Mouse (Mus musculus) adrenal gland, adult 8-10 months (tissue): ENCODE data around the gene Cdx2. TPM values are rescaled to one million over a fixed set of nuclear protein-coding genes. Genes with fewer than 3 reads are reported as not detected.

Source experiments
- DNase-seq: peaks from one replicate; pipeline ENCODE4 v3.0.0; 2022
- total RNA-seq, 4 experiments: library from RNA; stranded (reverse); gene quantifications; 2 replicates each; pipeline ENCODE4 v1.2.4; 2022

Cdx2 gene
- total RNA-seq, 4 experiments from 2014 or later, result not detected

DNA sequence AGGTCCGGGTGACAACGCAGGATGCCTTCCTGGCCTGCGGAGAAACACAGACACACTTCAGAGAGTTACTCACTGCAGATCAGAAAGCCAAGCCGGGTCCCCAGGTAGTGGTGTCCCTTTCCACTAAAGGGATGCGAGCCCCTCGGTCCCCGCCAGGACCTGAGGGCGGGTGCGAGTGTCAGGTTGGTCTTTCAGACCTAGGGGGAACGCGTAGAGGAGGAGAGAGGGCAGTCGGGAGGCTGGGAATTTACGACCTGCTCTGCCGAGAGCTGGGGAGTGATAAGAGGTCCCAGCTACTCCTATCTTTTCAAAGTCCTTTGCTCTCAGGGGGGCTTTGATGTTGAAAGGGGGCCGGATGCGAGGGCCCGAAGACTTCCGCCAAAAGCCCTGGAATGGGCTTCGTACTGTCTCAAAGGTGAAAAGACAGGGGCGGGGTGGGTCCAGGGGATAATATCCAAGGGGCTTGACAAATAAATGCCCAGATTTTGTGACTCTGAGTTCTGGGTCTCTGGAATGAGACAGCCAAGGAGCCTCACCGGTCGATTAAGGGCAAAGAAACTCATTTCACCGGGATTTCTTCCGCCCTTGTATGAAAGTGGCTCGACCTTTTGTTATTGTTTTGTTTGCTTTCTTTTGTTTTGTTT, 8.5 kb upstream of the Cdx2 start:
- no peak for DNase-seq

DNA sequence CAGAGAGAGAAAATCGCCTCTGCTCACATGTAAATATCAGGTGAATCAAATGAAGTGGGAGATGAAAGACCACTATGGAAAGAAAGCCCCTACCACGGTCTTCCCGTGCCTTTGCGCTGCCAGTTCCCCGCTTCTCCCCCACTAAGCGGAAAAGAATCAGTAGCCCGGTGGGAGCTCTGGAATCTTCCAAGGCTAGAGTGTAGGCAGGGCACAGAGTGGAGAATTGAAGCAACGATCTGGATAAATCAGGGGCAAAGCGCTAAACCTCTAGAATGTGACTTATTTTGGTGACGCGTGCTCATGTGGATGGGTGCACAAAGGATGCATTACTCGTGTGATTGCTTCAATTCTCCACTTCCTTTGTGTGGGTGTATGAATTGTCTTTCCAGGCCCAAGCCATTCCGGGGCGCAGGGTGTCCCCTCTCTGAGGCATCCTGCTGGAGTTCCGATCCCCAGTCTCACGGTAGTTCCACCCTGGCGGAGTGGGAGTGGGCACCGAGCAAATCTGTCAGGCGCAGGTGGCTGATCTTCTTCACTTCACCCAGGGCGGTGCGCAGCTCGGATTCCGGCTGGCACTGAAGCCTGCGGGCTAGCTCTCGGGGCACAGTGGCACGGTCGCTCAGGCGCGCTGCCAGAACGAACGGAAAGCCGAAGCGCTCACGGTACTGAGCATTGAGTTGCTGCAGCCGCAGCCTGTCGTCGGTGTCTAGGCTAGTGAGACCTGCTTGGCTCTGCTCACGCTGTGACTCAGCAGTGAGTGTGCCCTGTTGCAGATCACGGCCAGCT, 7.8 kb upstream of the Cdx2 start:
- DNase-seq, result peak; percentile 43

- no peak for DNase-seq
Observed at GRCm38 (mm10) chr5:147312830-147313685, 6.0 kb upstream of the Cdx2 start.

GRCm38 (mm10) chr5:147309786-147310185, 2.7 kb upstream of the Cdx2 start:
- DNase-seq, result no peak

DNA sequence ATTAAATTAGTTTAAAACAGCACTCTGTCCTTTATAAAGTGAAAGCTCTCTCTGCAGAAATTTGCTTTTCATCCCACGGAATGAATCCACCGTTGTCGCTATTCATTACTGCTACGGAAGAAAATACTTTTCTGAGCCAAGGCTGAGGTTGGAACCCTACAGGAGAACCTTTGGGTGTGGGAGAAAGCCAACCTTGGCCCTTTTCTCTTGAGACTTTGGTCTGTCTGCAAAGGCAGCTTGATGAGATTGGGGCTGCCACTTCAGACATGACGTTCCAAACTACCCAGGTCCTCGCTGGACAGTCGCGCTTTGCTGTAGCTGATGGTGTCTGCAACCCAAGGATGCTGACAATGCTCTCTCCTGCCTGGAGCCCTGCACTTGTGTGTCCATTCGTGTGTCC, 1.4 kb upstream of the Cdx2 start:
- DNase-seq, result no peak

- DNase-seq, result no peak
Observed at GRCm38 (mm10) chr5:147307398-147307785, 322 bp upstream of the Cdx2 start.

GRCm38 (mm10) chr5:147305856-147306637, 1.0 kb downstream of the Cdx2 start:
- DNase-seq, result no peak

DNA sequence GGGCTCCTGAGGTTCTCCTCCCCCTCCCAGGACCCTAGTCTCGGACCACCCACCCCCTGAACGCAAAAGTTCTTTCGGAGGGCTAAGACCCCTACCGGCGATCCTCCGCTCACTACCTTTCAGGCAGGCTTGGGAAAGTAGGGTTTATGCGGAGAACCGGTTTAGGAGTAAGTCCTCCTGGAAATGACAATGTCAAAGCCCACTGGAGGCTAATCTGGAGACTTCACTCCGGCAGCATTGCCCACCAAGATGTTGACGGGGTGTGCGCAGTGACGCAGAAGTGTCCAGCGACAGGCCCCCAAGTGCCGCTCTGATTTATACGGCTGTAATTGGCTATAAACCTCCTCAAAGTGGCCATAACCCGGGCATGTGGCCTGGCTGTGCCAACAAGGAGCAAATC, 1.9 kb downstream of the Cdx2 start:
- DNase-seq, result no peak

DNA sequence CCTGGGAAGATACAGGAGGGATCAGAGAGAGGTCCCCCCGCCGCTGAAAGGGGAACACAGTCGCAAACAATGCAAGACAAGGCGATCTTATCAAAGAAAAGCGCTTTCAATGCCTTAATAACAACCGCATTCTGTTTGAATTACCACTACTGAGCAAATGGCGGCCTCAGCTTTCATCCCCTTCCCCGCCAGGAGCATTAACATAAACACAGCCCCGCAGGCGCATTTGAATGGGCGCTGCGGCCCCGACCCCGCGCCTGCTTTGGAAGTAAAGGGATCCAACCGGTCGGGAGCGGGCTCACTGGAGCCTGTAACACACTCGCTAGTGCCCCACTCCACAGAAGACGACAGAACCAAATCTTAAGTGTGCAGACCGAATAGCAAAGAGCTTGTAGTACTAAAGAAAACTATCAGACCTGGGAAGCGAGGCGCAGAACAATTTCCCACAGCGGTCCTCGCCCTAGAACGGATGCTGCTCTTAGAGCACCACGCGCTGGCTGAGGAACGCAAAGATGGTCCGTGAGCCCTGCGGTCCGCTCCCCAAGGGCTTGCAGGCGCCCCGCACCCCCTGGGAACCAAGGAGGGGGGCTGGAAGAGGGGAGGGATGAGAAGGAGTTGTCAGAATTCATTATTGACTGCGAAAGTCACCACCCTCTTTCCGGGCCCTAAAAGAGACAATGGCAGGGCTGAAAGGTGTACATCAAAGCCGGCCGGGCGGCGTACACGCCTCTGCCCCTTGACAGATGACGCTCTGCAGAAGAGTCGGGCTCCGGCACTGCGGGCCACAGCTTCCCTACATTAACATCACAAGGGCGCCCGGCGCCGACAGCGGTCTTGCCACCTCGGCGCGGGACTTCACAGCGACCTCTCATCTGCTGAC, 2.6 kb downstream of the Cdx2 start:
- DNase-seq, result no peak

- no peak for DNase-seq
Observed at GRCm38 (mm10) chr5:147302746-147303400, 4.2 kb downstream of the Cdx2 start.

GRCm38 (mm10) chr5:147302141-147302540, 4.9 kb downstream of the Cdx2 start:
- DNase-seq, result no peak

- no peak for DNase-seq
Observed at GRCm38 (mm10) chr5:147301781-147302070, 5.3 kb downstream of the Cdx2 start.

GRCm38 (mm10) chr5:147300917-147301780, 5.9 kb downstream of the Cdx2 start:
- DNase-seq, result no peak

GRCm38 (mm10) chr5:147300001-147300363, 7.1 kb downstream of the Cdx2 start:
- no peak for DNase-seq

GRCm38 (mm10) chr5:147299255-147300000, 7.6 kb downstream of the Cdx2 start:
- no peak for DNase-seq

DNA sequence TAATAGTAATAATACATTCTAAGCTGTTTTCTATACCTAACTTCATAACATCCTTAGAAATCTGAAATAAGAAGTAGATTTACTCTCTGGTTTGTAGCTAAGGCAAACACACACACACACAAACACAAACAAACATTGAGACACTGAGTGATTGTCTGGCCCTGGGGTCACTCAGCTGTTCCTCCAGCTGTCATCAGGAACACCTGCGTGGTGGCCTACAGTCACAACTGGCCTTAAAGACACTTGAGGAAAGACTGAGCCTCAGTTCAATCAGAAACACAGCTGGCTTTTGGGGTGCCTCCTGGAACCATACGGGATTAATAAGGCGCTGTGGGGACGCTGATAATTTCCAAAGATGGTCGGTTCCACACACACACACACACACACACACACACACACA, 9.8 kb downstream of the Cdx2 start:
- DNase-seq, result no peak

DNA sequence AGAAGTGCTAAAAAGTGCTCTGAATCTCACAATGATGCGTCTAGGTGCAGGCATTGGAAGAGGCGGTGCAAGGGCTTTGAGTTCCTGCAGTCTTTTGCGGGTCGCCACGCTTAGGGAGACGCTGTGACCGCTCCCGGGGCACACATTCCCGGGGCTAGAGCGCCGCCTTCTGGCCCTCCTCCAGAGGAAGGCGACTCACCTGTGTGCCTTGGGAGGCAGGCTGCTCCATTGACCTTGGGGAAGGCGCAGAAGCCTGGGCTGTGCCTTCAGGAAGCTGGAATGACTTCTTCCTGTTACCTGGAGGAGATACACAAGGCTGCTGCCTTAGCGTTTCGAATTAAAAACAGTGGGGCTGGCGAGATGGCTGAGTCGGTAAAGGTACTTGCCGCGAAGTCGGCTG, 12.9 kb downstream of the Cdx2 start:
- DNase-seq, result no peak

DNA sequence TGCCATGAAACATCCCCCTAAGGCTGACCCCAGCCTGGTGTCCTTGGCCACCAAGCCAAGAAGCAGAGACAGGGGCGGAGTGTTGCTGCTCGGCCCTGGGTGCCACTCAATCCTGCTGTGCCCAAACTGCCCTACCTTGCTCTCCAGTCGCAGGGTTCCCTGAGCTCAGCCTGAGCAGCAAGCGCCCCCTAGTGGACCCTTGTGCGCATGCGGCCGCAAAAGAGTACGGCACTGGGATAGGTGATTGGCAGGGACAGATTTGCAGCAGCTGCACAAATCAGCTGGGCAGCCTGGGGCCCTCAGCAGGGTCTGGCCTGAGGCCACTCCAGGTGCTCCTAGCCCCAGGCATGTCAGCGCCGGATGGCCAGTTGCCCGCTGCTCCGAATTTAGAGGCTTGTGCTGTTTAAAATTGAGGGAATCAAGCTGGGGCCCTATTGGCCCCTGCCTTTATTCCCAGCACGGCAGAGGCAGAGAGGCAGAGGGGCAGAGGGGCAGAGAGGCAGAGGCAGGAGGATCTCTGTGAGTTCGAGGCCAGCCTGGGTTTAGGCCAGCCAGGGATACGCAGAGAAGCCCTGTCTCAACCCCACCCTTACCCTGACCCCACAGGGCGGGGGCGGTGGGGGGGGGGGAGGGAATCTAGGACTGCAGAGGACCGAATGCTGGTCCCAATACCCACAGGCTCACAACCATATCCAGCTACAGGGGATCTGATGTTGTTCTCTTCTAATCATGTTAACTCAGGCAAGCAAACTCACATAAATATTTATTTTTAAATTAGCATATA, 13.8 kb downstream of the Cdx2 start:
- DNase-seq, result peak; percentile 28
